Mouse (Mus musculus) cerebellum, postnatal 14 days (tissue): ENCODE measurements around the gene Idh1.

Experiments used
- DNase-seq, 2 experiments: peaks; one replicate each; pipeline ENCODE4 v3.0.0; 2021; ENCODE audit warnings: mixed read lengths in 2 of 2

The Idh1 gene

GRCm38 (mm10) chr1:65112031-65112806 is 74.1 kb downstream of the Idh1 start:
- peak; percentile 85 to 87 for DNase-seq

- no peak for DNase-seq
Measured at GRCm38 (mm10) chr1:65109756-65110435, 76.4 kb downstream of the Idh1 start.

GRCm38 (mm10) chr1:65109196-65109595 is 77.1 kb downstream of the Idh1 start:
- DNase-seq: no peak
